Mouse (Mus musculus) effector memory CD4-positive, alpha-beta T cell, adult 7 months (primary cell): Measurements from ENCODE around the gene St8sia1. TPM values are rescaled to one million over a fixed set of nuclear protein-coding genes. Genes with fewer than 3 reads are reported as not detected.

Experiments used
- polyA plus RNA-seq: library from polyadenylated mRNA; unstranded; fragments of 100-300 nt; shearing (Covaris generic); gene quantifications from one replicate; pipeline ENCODE4 v1.2.1, GENCODE M21; 2017

St8sia1 gene
- 1.1 TPM for polyA plus RNA-seq

DNA sequence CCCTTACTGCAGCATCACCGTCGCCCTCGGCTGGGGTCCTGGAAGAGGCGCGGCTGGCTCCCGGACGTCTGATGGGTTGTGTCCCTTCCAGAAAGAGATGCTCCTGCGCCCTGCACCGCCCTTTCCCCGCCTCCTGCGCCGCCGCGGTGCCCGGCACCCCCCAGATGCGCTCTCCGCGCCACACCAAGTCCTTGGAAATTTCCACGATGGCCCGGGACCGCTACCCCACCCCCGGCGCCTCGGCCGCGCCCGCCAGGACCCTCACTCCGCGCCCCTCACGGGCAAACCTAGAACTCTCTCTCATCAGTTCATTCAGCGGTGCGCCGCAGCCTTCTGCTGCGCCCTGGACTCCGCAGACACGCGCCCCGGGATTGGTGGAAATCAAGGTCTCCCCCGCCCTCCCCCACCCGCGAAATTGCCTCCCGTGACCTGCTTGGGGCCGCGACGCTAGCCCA lies at the start of gene St8sia1:
TSS of gene St8sia1 (minus strand) at position 377 of the 455 bp plus-strand sequence.

DNA sequence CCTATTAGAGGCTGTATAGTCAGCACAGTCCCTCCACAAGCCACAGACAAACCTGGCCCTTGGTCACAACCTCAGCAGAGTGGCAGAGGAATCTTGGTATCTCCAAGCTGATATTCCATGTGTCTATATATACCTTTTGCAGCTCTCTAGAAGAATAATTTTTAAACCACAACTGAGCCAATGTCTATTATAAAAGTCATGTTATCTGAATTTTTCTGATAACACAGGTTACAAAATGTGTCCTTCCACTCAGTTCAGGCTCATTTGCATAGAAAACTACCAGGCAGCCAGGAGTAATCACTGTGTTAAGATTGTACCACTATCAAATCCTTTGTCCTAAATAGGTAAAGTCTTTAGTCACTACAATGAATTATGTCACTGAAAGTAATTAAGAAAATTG lies 159.8 kb downstream of the St8sia1 start, which contains the start of gene Sult6b2:
TSS of gene Sult6b2 (minus strand) at position 101 of the 400 bp plus-strand sequence.

Other genes with a start within 250 kb of the St8sia1 start
- gene Cmas, start 207.8 kb downstream of the St8sia1 start, polyA plus RNA-seq, result 98.8 TPM
- not detected for gene Sult6b2, start 159.9 kb downstream of the St8sia1 start, polyA plus RNA-seq
- 34.1 TPM for gene C2cd5, start 135.7 kb upstream of the St8sia1 start, polyA plus RNA-seq
- 59.7 TPM for gene Etnk1, start 202.8 kb upstream of the St8sia1 start, polyA plus RNA-seq